Mouse (Mus musculus) heart, postnatal 0 days (tissue): Measurements from ENCODE around the gene Sumf1. TPM values are rescaled to one million over a fixed set of nuclear protein-coding genes. Genes with fewer than 3 reads are reported as not detected.

Experiments
- ATAC-seq: fragments of 200-750 bp; cut with Nextera tagmentation; 2 replicates; pipeline ENCODE4 v1.8.0; 2017; ENCODE audit warnings: low read depth, moderate number of reproducible peaks, moderate library complexity; ENCODE audit not compliant: insufficient read depth
- DNase-seq: peaks from one replicate; pipeline ENCODE4 v3.0.0-alpha.2; 2016; ENCODE audit warnings: low spot score
- H3K27ac ChIP-seq: fragments of 300-500 bp; sonication (generic); 2 replicates; pipeline ENCODE4 v1.5.1; 2014; ENCODE audit warnings: low read depth, mild to moderate bottlenecking
- H3K27me3 ChIP-seq: fragments of 300-500 bp; sonication (generic); 2 replicates; pipeline ENCODE4 v1.6.1; 2014; ENCODE audit warnings: low read length, mixed read lengths; ENCODE audit not compliant: control insufficient read depth, insufficient read depth
- H3K36me3 ChIP-seq: fragments of 300-500 bp; sonication (generic); replicated peaks from 2 replicates; pipeline ENCODE4 v1.6.1; 2014; ENCODE audit warnings: low read length, mixed read lengths; ENCODE audit not compliant: control insufficient read depth, insufficient read depth
- H3K4me1 ChIP-seq: fragments of 300-500 bp; sonication (generic); 2 replicates; pipeline ENCODE4 v1.6.1; 2014; ENCODE audit warnings: antibody characterized with exemption; ENCODE audit not compliant: control insufficient read depth, insufficient read depth
- H3K4me2 ChIP-seq: fragments of 300-500 bp; sonication (generic); 2 replicates; pipeline ENCODE4 v1.6.1; 2014; ENCODE audit warnings: low read depth, mild to moderate bottlenecking, low read length, moderate library complexity
- H3K4me3 ChIP-seq: fragments of 300-500 bp; sonication (generic); 2 replicates; pipeline ENCODE4 v1.5.1; 2014; ENCODE audit warnings: low read depth, low read length
- H3K9ac ChIP-seq: fragments of 300-500 bp; sonication (generic); replicated peaks from 2 replicates; pipeline ENCODE4 v1.6.1; 2014; ENCODE audit warnings: low read depth, low read length, mixed read lengths
- H3K9me3 ChIP-seq: fragments of 300-500 bp; sonication (generic); replicated peaks from 2 replicates; pipeline ENCODE4 v1.6.1; 2016; ENCODE audit warnings: low read length; ENCODE audit not compliant: control insufficient read depth
- CTCF ChIP-seq: IDR thresholded peaks from 2 replicates; pipeline ENCODE4 v1.5.1; 2016; ENCODE audit warnings: antibody characterized with exemption, control low read depth, low read depth
- EP300 ChIP-seq: IDR thresholded peaks from 2 replicates; pipeline ENCODE4 v1.6.1; 2016; ENCODE audit warnings: antibody characterized with exemption, low read depth
- WGBS: fragments of 180-500 bp; shearing (Covaris S2); extraction: QIAGEN DNeasy Blood & Tissue Kit; methylation state at CpG from one replicate; pipeline ENCODE4 v1.1.7; 2014; 5-methylcytosine and 5-hydroxymethylcytosine counted together
- polyA plus RNA-seq: library from polyadenylated mRNA; unstranded; fragments of >200 nt; fragmentation: Nextera tagmentation; extraction: Ambion mirVana; gene quantifications from 2 replicates; pipeline ENCODE4 v1.2.1, GENCODE M21; 2015
- total RNA-seq: library from RNA; depleted of rRNA; stranded (reverse); fragments of >200 nt; gene quantifications from 2 replicates; pipeline ENCODE4 v1.2.3, GENCODE M21; 2014; ENCODE audit warnings: low replicate concordance; rRNA removed

Sumf1 gene
- total RNA-seq (29.5 and 52.2 TPM in 2 replicates), polyA plus RNA-seq (17.2 and 19.7 TPM in 2 replicates)

GRCm38 (mm10) chr6:108184847-108185684 lies at the start of gene Sumf1:
TSS of gene Sumf1 (minus strand) at chr6:108185582.
- Histone ChIP-seq H3K27ac (peak within 1 kb of the TSS; percentile 9; the same call in 1 of the 2 replicates), H3K9ac (peak within 1 kb of the TSS; percentile 61), H3K4me2 (peak within 1 kb of the TSS; percentile 76), H3K4me3 (peak within 1 kb of the TSS; percentile 82), H3K4me1 (0 out of 2 replicates have a peak, but pooled peaks cover 4% of the 10 kb centered on the region), H3K27me3 (no peaks in the 10 kb centered on the region), H3K9me3 (no peaks in the 10 kb centered on the region), H3K36me3 (no peaks in the 10 kb centered on the region)
- 4% methylated on average over 49 of the region's 49 CpGs for WGBS
- peak; percentile 90 for DNase-seq
- ATAC-seq: peak; percentile 92
- TF ChIP-seq EP300 (no peak; the same call in 1 of the 2 replicates), CTCF (no peak)

DNA sequence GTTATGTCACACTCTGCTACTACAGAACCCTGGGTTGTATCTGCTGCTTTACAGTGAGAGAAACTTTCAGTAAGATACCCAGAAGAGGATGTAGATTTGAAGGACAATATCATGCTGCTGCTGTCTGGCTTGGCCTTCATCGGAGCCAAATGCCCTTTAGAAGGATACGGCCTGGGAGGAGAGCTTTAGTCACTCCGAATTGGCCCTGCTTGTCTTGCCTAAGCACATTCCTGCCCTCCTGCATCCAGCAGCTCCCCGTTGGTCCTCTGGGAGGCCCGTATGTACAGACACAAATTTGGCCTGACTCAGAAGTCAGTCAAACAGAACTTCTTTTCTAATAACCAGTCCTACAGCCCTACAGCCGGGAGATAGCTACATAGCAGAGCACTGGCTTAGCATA lies 49.2 kb upstream of the Sumf1 start:
- Histone ChIP-seq H3K27ac (0 out of 2 replicates have a peak overlapping the region, but pooled peaks have one; percentile 40), H3K9me3 (no peaks in the 10 kb centered on the region), H3K4me2 (no peak overlapping the region), H3K4me3 (no peak overlapping the region), H3K27me3 (no peaks in the 10 kb centered on the region), H3K36me3 (peaks cover 6% of the 10 kb centered on the region; the same call in 1 of the 2 replicates), H3K4me1 (peaks cover 41% of the 10 kb centered on the region), H3K9ac (no peak overlapping the region)
- TF ChIP-seq CTCF (no peak), EP300 (no peak)
- WGBS: 41% methylated on average over 6 of the region's 6 CpGs
- DNase-seq: no peak
- no peak for ATAC-seq

- Histone ChIP-seq H3K4me2 (no peak overlapping the region), H3K9ac (no peak overlapping the region), H3K36me3 (peaks cover 2% of the 10 kb centered on the region; the same call in 1 of the 2 replicates), H3K4me1 (peaks cover 39% of the 10 kb centered on the region), H3K4me3 (no peak overlapping the region), H3K27me3 (no peaks in the 10 kb centered on the region), H3K27ac (peak overlapping the region; percentile 49), H3K9me3 (no peaks in the 10 kb centered on the region)
- ATAC-seq (no peak), DNase-seq (peak; percentile 34)
- TF ChIP-seq CTCF (no peak), EP300 (no peak)
- 14% methylated on average over 6 of the region's 6 CpGs for WGBS
Measured at GRCm38 (mm10) chr6:108233070-108233469, 47.7 kb upstream of the Sumf1 start.

GRCm38 (mm10) chr6:108231892-108232710 lies 46.7 kb upstream of the Sumf1 start:
- H3K36me3 ChIP-seq: no peaks in the 10 kb centered on the region
- no peaks in the 10 kb centered on the region for H3K9me3 ChIP-seq
- TF ChIP-seq CTCF (peak; percentile 27; the same call in 1 of the 2 replicates), EP300 (no peak)
- no peak overlapping the region for H3K4me3 ChIP-seq
- H3K4me1 ChIP-seq: peaks cover 48% of the 10 kb centered on the region
- no peak overlapping the region for H3K4me2 ChIP-seq
- peak overlapping the region; percentile 49 for H3K27ac ChIP-seq
- ATAC-seq (no peak), DNase-seq (no peak)
- WGBS: 61% methylated on average over 11 of the region's 11 CpGs
- H3K27me3 ChIP-seq: no peaks in the 10 kb centered on the region
- no peak overlapping the region for H3K9ac ChIP-seq

- Histone ChIP-seq H3K9me3 (no peaks in the 10 kb centered on the region), H3K27ac (no peak overlapping the region), H3K4me1 (peaks cover 45% of the 10 kb centered on the region), H3K4me3 (no peak overlapping the region), H3K9ac (no peak overlapping the region), H3K36me3 (no peaks in the 10 kb centered on the region), H3K27me3 (no peaks in the 10 kb centered on the region), H3K4me2 (no peak overlapping the region)
- no peak for TF ChIP-seq CTCF
- no peak for TF ChIP-seq EP300
- ATAC-seq (no peak), DNase-seq (no peak)
- WGBS: 90% methylated on average over 3 of the region's 3 CpGs
Measured at GRCm38 (mm10) chr6:108230608-108231007, 45.2 kb upstream of the Sumf1 start.
